Mouse (Mus musculus) ES-E14 (cell line): ENCODE data around the gene Spa17. TPM values are rescaled to one million over a fixed set of nuclear protein-coding genes. Genes with fewer than 3 reads are reported as not detected.

ENCODE experiments used
- DNase-seq: peaks from one replicate; pipeline ENCODE4 v3.0.0-alpha.2; 2013; ENCODE audit warnings: low read depth, low spot score
- H3K27ac ChIP-seq: 2 replicates; pipeline ENCODE4 v1.5.1; 2012; ENCODE audit warnings: low read depth, mild to moderate bottlenecking, low read length, moderate library complexity, mixed read lengths; ENCODE audit not compliant: poor library complexity, insufficient read depth, severe bottlenecking
- H3K36me3 ChIP-seq: 2 replicates; pipeline ENCODE4 v1.6.1; 2012; ENCODE audit warnings: mild to moderate bottlenecking, low read length, moderate library complexity, mixed read lengths; ENCODE audit not compliant: control insufficient read depth, poor library complexity, insufficient read depth, severe bottlenecking
- H3K4me1 ChIP-seq, 2 experiments: fragments of 150-350 bp in 1 of 2; sonication (generic) in 1 of 2; 2 replicates each; pipeline ENCODE4 v1.6.1; 2012; ENCODE audit warnings: low read length in 2 of 2, mild to moderate bottlenecking in 1 of 2, mixed read lengths in 1 of 2; ENCODE audit not compliant: control insufficient read depth in 2 of 2, insufficient read depth in 2 of 2, poor library complexity in 1 of 2
- H3K4me3 ChIP-seq, 2 experiments: fragments of 150-350 bp in 1 of 2; sonication (generic) in 1 of 2; 2 replicates each; pipeline ENCODE4 v1.5.1; 2012; ENCODE audit warnings: low read length in 2 of 2, low read depth in 1 of 2, mild to moderate bottlenecking in 1 of 2, mixed read lengths in 1 of 2; ENCODE audit not compliant: insufficient read depth in 1 of 2, poor library complexity in 1 of 2, severe bottlenecking in 1 of 2
- H3K9ac ChIP-seq: 2 replicates; pipeline ENCODE4 v1.6.1; 2012; ENCODE audit warnings: low read depth, mild to moderate bottlenecking, low read length, mixed read lengths; ENCODE audit not compliant: poor library complexity, insufficient read depth, severe bottlenecking
- H3K9me3 ChIP-seq: fragments of 150-350 bp; sonication (generic); 2 replicates; pipeline ENCODE4 v1.6.1; 2012; ENCODE audit warnings: low read depth, mild to moderate bottlenecking, low read length; ENCODE audit not compliant: control insufficient read depth, insufficient read depth
- CHD2 ChIP-seq: IDR thresholded peaks from 2 replicates; pipeline ENCODE4 v1.6.1; 2014; ENCODE audit warnings: mild to moderate bottlenecking, low read depth, low read length, inconsistent platforms
- HCFC1 ChIP-seq: IDR thresholded peaks from 2 replicates; pipeline ENCODE4 v1.6.1; 2012; ENCODE audit warnings: low read length, inconsistent platforms, borderline replicate concordance; ENCODE audit not compliant: insufficient read depth
- MAFK ChIP-seq: IDR thresholded peaks from 2 replicates; pipeline ENCODE4 v1.6.1; 2014; ENCODE audit warnings: mild to moderate bottlenecking, low read depth, low read length, inconsistent platforms; ENCODE audit not compliant: insufficient read depth
- ZC3H11A ChIP-seq: IDR thresholded peaks from 2 replicates; pipeline ENCODE4 v1.6.1; 2012; ENCODE audit warnings: low read depth, mild to moderate bottlenecking, inconsistent platforms, low read length, borderline replicate concordance
- ZNF384 ChIP-seq: IDR thresholded peaks from 2 replicates; pipeline ENCODE4 v1.6.1; 2012; ENCODE audit warnings: low read depth, low read length, inconsistent platforms
- in situ Hi-C, 2 experiments: fragments of 600-800 bp; cut with MboI; formaldehyde crosslinking; loops; one replicate each; pipeline ENCODE4 v1.15.1; 2025; ENCODE audit warnings: low sequenced_read_pairs in 2 of 2, inconsistent platforms in 1 of 2; ENCODE audit not compliant: unreplicated experiment in 2 of 2
- total RNA-seq: library from RNA; depleted of rRNA; stranded (reverse); fragments of 300-350 nt; gene quantifications from 2 replicates; pipeline ENCODE4 v1.2.3, GENCODE M21; 2012; rRNA removed

Gene Spa17
- total RNA-seq, 1 experiment: 2.7 TPM

- H3K36me3 ChIP-seq: no peaks in the 10 kb centered on the region
- DNase-seq: no peak
- H3K9ac ChIP-seq: no peak overlapping the region
- no peaks in the 10 kb centered on the region for H3K9me3 ChIP-seq
- in situ Hi-C loops: no loop called here
- peaks cover 0 to 4% of the 10 kb centered on the region in 2 experiments; a peak in 1 of 4 replicates for H3K4me1 ChIP-seq
- no peak overlapping the region for H3K27ac ChIP-seq
- H3K4me3 ChIP-seq: no peak overlapping the region
- TF ChIP-seq ZNF384 (no peak), HCFC1 (no peak), ZC3H11A (no peak), MAFK (no peak), CHD2 (no peak)
Observed at GRCm38 (mm10) chr9:37556366-37556765, 57.2 kb downstream of the Spa17 start.

- no peak for DNase-seq
- H3K36me3 ChIP-seq: no peaks in the 10 kb centered on the region
- no peak for TF ChIP-seq MAFK
- no peak for TF ChIP-seq ZNF384
- in situ Hi-C loops: no loop called here
- peaks cover 0 to 4% of the 10 kb centered on the region in 2 experiments; a peak in 1 of 4 replicates for H3K4me1 ChIP-seq
- no peak within 1 kb of the TSS for H3K9ac ChIP-seq
- H3K27ac ChIP-seq: no peak within 1 kb of the TSS
- no peak within 1 kb of the TSS for H3K4me3 ChIP-seq
- H3K9me3 ChIP-seq: no peaks in the 10 kb centered on the region
Observed at GRCm38 (mm10) chr9:37554838-37555748, 58.4 kb downstream of the Spa17 start, which contains the start of gene Siae. Gene Siae (plus strand): TSS chr9:37555698.

GRCm38 (mm10) chr9:37554279-37554678 is 59.2 kb downstream of the Spa17 start:
- TF ChIP-seq ZC3H11A: no peak
- TF ChIP-seq HCFC1: no peak
- no peak for TF ChIP-seq ZNF384
- no peak for TF ChIP-seq MAFK
- Histone ChIP-seq H3K27ac (no peak overlapping the region), H3K4me3 (no peak overlapping the region), H3K36me3 (no peaks in the 10 kb centered on the region), H3K9ac (no peak overlapping the region), H3K9me3 (no peaks in the 10 kb centered on the region), H3K4me1 (peaks cover 0 to 4% of the 10 kb centered on the region in 2 experiments; a peak in 1 of 4 replicates)
- no peak for DNase-seq
- in situ Hi-C loops: no loop called here

Other genes starting within 250 kb of the Spa17 start
- gene Hepacam, start 246.4 kb downstream of the Spa17 start, total RNA-seq: 0.32 and 0.36 TPM in 2 replicates
- gene Robo4, start 211.8 kb downstream of the Spa17 start, total RNA-seq: 10.8 and 11.2 TPM in 2 replicates
- 1.2 and 1.4 TPM in 2 replicates for gene Robo3, start 180.5 kb downstream of the Spa17 start, total RNA-seq
- 66.9 and 81.3 TPM in 2 replicates for gene Msantd2, start 124.4 kb downstream of the Spa17 start, total RNA-seq
- 6.5 and 6.9 TPM in 2 replicates for gene Esam, start 85.6 kb downstream of the Spa17 start, total RNA-seq
- gene Vsig2, start 74.5 kb downstream of the Spa17 start, total RNA-seq: 4.8 and 6.7 TPM in 2 replicates
- gene Nrgn, start 60.8 kb downstream of the Spa17 start, total RNA-seq: 0.40 and 0.63 TPM in 2 replicates
- 8.5 and 13.7 TPM in 2 replicates for gene Siae, start 58.0 kb downstream of the Spa17 start, total RNA-seq
- 84.1 and 120 TPM in 2 replicates for gene Tbrg1, start 43.6 kb upstream of the Spa17 start, total RNA-seq
- gene Panx3, start 55.5 kb upstream of the Spa17 start, total RNA-seq: 0.13 TPM in 1 of 2 replicates, not detected in the other
- gene Olfr160, start 102.5 kb upstream of the Spa17 start, total RNA-seq: not detected in 2 replicates
- 0.22 TPM in 1 of 2 replicates, not detected in the other for gene Olfr874, start 131.4 kb upstream of the Spa17 start, total RNA-seq
- gene Olfr875, start 158.1 kb upstream of the Spa17 start, total RNA-seq: not detected in 2 replicates
- gene Olfr876, start 189.3 kb upstream of the Spa17 start, total RNA-seq: not detected in 2 replicates
- gene Olfr877, start 240.5 kb upstream of the Spa17 start, total RNA-seq: not detected in 2 replicates